Mouse (Mus musculus): ENCODE data around the gene Mknk2.

Gene Mknk2

DNA sequence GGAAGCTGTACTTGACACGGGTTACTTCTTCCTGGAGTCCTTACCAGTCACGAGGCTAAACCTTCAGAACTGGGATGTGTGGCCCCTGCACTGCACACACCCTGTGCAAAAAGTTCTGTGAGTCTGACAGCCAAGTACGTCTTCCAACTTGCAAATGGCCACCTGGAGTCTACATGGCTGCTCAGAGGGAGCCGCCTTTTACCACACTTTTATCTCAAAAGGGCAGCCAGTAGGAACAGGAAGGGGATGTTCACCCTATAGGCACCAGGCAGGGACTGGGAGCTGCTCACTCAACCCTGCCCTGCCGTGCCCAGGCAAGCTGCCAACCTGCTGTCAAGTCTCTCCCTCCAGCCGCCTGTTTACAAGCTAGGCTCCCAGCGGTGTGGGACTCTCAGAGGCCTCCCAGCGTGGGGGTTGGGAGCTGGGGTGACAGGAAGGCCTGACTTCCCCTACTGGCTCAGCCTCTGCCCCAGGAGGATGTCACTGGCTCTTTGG is at the start of gene Mknk2:
Gene Mknk2, minus strand, starts transcription at position 171 of the 495 bp plus-strand sequence.
- peak; percentile 98 for DNase-seq (ENCODE audit: low spot score)

- DNase-seq (ENCODE audit: low spot score) = no peak
Observed at GRCm38 (mm10) chr10:80717281-80717680, 39.4 kb upstream of the Mknk2 start.

DNA sequence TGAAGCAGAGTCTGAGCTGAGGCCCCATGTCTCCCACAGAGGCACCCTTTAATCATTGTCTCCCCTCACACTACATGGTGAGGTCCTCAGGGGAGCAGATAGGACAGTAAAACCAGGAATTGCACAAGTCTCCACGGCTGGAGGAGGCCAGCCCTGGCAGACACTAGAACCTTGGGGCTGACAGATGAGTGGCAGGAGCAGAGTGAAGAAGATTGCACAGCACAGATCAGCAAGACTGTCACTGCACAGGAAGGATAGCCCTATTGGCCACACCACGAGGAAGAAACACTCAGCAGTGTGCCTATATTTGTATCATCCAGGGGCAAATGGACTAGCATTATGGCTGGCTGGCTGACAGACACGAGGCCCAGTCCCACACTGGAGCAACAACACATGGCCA is 32.9 kb upstream of the Mknk2 start:
- DNase-seq (ENCODE audit: low spot score) = no peak

- DNase-seq (ENCODE audit: low spot score) = no peak
Observed at GRCm38 (mm10) chr10:80705479-80705878, 27.6 kb upstream of the Mknk2 start.

DNA sequence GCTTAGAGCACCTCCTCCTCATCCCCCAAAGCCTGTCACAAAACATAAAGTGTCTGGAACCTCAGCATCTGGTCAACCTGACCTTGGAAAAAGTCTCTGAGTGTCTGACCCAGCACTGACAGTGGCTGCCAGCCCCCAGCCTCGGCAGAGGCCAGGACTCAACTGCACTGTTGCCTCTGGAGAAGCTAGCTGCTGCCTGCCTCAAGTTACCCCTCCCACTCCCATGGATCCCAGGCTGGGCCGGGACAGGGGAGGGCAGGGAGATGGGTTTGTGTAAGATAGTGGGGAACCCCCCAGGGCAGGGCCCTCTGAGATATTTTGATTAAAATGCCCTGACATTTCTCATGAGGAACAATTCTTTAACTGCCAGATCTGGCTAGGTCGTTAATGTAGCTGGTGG is 27.1 kb upstream of the Mknk2 start:
- no peak for DNase-seq (ENCODE audit: low spot score)

DNA sequence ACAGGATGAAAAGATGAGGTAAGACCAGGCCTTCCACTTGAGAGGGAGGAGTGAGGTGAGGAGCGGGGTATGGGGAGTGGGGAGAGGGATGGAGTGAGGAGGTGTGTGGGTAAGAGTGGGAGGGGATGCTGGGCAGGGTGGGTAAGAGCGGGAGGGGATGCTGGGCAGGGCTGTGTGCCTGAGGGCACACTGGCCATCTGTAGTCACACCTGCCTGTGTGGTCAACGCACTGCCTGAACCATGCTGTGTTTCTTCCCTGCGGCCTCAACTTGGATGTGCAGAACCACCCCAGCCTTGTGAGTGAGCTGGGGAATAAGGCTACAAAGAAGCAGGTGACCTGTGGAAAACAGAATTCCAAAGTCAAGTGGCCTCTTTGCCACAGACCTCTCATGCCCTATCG is 26.5 kb upstream of the Mknk2 start:
- DNase-seq (ENCODE audit: low spot score) = no peak

DNA sequence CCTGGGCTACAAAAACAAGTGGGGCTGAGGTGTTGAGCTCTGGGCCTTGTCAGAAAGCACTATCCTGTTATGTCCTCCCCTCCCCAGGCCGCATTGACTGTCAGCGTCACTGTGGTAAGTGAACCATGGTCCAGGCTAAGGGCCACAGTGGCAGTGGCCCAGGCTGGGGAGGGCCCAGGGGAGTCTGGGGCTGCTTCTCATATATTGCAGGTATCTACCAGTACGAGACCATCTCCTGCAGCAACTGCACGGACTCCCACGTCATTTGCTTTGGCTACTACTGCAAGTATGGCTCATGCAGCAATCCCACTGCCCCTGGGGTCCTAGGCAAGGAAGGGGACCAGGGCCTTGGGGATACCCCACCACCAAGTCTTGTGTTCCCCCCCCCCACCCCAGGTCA is 25.7 kb upstream of the Mknk2 start:
- DNase-seq (ENCODE audit: low spot score) = no peak

- peak; percentile 96 for DNase-seq (ENCODE audit: low spot score)
Observed at GRCm38 (mm10) chr10:80702536-80703390, 24.9 kb upstream of the Mknk2 start.

- DNase-seq (ENCODE audit: low spot score) = peak; percentile 100
Observed at GRCm38 (mm10) chr10:80701721-80702535, 24.0 kb upstream of the Mknk2 start, which contains the start of the genes Mob3a and Izumo4. Mob3a (minus strand) TSS chr10:80701977. Izumo4 (plus strand) TSS chr10:80702184.

DNA sequence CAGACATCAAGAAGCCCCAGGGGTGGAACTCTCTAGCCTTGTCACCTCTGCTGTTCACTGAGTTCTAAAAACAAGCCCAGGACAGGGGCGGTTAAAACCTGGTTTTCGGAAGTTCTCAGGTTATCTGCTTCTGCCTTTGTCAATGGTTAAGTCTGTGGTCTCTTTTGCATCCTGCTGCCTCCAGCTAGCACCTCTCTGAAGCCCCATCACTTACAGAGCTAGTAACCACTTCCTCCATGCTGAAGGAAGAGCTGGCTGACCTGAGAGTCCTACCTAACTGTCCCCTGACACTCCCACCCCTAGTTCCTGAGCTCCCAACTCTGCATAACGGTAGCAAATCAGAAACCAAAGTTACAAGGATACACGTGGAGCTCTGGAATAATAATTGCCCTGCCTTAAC is 22.8 kb upstream of the Mknk2 start:
- DNase-seq (ENCODE audit: low spot score) = no peak

DNA sequence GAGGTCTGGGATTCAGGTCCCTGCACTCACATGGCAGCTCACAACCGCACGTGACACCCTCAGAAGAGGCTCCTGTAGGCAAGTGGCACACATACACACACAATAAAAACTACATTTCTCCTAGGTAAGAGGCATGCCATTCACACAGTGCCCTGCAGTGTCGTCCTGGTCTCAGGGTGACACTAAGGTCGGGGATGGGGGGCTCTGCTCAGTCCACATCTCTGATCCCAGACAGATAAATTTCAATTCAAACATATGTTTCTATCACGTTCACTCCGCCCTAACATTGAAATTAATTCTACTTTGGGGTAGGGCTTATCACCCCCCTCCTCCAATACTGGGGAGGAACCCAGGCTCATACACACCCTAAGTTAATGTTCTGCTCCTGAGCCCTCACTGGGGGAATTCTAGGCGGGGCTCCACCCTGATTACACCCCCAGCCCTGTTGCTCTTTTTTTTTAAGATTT is 22.2 kb upstream of the Mknk2 start:
- DNase-seq (ENCODE audit: low spot score) = no peak

DNA sequence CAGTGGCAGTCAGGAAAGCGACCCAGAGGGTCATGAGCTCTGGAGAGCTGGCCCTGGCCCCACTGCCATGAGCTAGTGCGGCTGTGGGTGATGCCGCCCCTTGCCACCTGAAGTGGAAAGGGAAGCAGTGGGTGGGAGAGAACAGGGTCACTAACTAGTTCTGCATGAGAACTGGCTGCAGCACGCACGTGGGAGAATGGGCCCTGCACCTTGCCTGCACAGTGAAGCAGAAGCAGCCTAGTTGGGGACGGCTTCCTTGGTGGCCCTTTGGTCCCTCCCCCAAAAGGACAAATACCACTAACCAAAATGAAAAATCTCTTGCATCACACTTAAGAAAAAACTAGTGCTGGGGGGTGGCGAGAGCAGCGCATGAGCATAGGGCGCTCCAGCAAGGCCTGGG is 20.7 kb upstream of the Mknk2 start:
- DNase-seq (ENCODE audit: low spot score) = no peak

GRCm38 (mm10) chr10:80697812-80698211 is 19.9 kb upstream of the Mknk2 start:
- DNase-seq (ENCODE audit: low spot score) = no peak

DNA sequence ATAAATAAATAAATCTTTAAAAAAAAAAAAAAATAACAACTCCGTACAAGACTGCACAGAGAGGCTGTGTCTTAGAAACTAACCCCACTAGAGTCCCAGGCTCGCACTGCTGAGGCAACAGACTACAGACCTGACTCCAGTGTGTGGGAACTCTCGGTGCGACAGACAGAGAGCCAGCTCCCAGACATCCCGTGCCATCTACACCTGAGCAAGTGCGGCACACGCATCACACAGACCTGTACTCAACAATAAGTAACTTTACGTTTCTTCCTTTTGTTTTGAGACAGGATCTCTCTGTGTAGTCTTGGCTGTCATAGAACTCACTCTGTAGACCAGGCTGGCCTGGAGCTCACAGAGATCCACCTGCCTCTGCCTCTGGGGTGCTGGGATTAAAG is 19.5 kb upstream of the Mknk2 start:
- no peak for DNase-seq (ENCODE audit: low spot score)

- no peak for DNase-seq (ENCODE audit: low spot score)
Observed at GRCm38 (mm10) chr10:80696502-80697392, 18.8 kb upstream of the Mknk2 start.

DNA sequence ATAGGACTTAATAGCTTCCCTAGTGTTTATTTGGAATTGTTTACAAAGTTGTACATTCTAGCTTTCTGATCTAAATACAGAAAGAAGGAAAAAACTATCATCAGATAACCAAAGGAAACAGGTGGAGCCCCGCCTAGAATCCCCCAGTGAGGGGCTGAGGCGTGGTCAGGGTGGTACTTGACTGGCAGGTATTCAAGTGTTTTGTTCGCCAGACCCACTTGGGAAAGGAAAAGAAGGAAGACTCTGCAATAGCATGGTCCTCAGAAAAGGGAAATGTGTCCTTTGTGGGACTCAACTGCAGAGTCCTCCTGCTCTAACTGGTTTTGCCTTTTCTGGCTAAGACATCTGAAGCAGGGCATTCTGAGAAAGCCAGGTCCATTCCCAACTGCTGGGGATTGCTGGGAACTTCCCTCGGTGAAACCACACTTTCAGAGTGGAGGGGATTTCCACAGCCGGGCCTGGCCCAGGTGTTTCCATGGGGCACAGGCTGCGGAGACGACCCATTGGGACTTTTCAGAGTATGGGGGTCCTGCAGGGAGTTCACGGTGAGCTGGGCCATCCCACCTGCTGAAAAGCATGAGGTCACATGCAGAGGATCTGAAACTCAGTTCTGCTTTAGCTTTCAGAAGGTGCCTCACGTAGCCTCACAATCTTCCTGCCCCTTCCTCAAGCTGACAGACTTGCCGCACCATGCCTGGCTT is 18.0 kb upstream of the Mknk2 start:
- DNase-seq (ENCODE audit: low spot score) = peak; percentile 24

DNA sequence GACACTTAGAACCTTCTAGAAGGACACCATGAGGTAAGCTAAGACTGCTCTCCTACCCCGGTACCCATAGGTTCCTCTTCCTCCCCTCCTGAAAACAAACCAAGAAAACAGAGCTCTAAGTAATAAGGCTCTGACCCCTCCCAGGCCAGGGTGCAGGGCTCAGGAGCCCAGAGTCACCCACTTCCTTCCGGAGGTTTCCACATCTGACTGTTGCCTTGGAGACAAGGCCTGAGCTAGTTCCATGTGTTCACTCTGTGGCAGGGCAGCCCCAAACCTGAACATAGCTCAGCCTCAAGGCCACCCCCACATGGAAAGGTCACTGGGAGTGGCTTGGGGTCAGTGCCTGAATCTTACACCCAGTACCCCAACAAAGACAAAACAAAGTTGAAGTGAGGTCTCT is 17.3 kb upstream of the Mknk2 start:
- DNase-seq (ENCODE audit: low spot score) = peak; percentile 92

GRCm38 (mm10) chr10:80694159-80694938 is 16.4 kb upstream of the Mknk2 start:
- no peak for DNase-seq (ENCODE audit: low spot score)

DNA sequence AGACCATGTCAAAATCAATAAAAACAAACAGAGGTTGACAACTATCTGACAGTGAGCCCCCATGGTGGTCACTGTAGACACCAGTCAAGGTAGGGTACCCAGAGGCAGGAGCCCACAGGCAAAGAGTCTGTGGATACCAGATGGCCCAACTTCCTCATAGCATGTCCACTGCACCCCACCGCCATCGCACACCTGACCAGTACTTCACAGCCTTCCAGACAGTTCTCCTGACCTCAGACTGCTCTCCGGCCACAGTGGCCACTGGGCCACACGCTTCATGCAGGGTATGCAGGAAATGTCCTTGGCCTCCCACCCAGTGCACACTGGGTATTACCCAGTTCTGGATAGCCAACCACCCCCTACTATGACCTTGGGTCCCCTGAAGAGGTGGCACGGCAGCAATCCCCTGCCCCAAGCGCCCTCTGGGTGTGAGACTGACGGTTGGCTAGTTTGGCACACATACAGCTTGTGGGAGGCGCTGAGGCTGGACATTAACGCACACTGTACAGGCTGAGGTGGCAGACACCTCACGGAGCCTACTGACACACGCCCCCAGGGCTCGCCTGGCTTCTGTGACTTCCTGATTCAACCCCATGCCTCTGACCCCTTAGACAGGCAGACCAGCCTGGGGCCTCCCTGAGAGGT is 15.6 kb upstream of the Mknk2 start:
- DNase-seq (ENCODE audit: low spot score) = no peak
